Mouse (Mus musculus): ENCODE measurements around the gene Pdzd2. TPM values are rescaled to one million over a fixed set of nuclear protein-coding genes. Genes with fewer than 3 reads are reported as not detected.

Gene Pdzd2
- total and polyA plus RNA-seq, 2 experiments from 2014 or later = 15.9 to 40.6 TPM

DNA sequence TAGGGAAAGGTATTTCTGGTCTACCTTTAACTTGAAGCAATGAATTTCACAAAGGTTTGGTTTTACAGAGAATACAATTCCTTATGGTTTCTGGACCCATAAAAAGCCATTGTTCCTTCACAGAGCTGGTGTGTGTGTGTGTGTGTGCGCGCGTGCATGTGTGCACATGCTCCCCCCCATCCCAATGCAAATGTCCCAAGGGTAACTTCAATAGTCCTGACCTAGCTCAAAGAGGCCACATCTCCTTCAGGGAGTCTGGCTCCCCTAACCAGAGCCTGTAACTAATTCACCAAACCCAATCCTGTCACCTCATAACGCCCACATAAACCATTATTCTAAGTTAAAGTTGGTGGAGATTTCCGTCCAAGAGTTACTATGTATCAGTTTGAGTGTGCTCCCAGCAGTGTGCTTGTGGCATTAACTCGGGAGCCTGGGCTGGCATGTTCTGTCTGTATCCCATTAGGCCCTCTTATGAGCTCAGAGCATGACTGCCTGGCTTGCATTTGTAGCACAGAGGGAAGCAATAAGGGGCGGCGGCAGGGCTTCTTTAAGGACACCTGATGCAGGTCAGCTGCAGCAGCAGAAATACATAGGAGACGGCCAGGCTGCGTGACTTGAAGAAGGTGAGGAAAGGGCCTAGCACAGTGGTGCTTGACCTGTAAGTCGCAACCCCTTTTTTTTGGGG lies 200.0 kb downstream of the Pdzd2 start:
- Histone ChIP-seq H3K4me2 (ENCODE audit: low read depth, low read length) (no peak overlapping the region), H3K4me1 (ENCODE audit: insufficient read depth, low read length) (no peaks in the 10 kb centered on the region), H3K9ac (replicated peaks; ENCODE audit: low read length) (no peak overlapping the region), H3K9me3 (ENCODE audit: low read length) (no peaks in the 10 kb centered on the region), H3K36me3 (ENCODE audit: insufficient read depth, low read length) (no peaks in the 10 kb centered on the region), H3K27me3 (ENCODE audit: insufficient read depth, low read length) (no peaks in the 10 kb centered on the region), H3K4me3 (ENCODE audit: low read length) (no peak overlapping the region), H3K27ac (no peak overlapping the region)
- no peak for TF ChIP-seq CTCF (IDR thresholded peaks at IDR 0.05; ENCODE audit: low read depth)
- DNase-seq (ENCODE audit: low spot score) (no peak), ATAC-seq (no peak)
- 91% methylated on average over 11 of the region's 11 CpGs for WGBS

DNA sequence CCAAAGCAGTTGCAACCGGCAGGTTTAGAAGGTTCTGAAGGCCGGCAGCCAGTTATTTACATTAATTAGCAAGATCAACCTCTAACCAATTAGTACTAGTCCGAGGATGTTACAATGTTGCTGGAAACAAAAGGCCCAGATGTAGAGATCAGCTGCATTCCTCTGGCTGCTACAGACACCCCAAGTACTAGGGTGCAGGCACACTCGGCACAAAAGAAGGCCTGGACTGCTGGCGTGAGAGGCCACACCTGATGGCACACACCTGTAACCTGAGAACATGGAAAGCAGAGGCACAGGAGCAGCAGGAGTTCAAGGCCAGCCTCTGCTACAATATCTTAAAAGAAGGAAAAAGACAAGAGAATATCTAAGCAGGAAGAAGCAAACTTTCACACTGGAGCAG lies 206.5 kb downstream of the Pdzd2 start:
- WGBS = 75% methylated on average over 5 of the region's 5 CpGs
- no peaks in the 10 kb centered on the region for H3K27me3 ChIP-seq (ENCODE audit: insufficient read depth, low read length)
- no peak overlapping the region for H3K4me3 ChIP-seq (ENCODE audit: low read length)
- H3K27ac ChIP-seq = no peak overlapping the region
- H3K36me3 ChIP-seq (ENCODE audit: insufficient read depth, low read length) = no peaks in the 10 kb centered on the region
- H3K4me1 ChIP-seq (ENCODE audit: insufficient read depth, low read length) = no peaks in the 10 kb centered on the region
- TF ChIP-seq CTCF (IDR thresholded peaks at IDR 0.05; ENCODE audit: low read depth) = no peak
- H3K9ac ChIP-seq (replicated peaks; ENCODE audit: low read length) = no peak overlapping the region
- H3K9me3 ChIP-seq (ENCODE audit: low read length) = no peaks in the 10 kb centered on the region
- H3K4me2 ChIP-seq (ENCODE audit: low read depth, low read length) = no peak overlapping the region
- ATAC-seq = no peak
- no peak for DNase-seq (ENCODE audit: low spot score)

DNA sequence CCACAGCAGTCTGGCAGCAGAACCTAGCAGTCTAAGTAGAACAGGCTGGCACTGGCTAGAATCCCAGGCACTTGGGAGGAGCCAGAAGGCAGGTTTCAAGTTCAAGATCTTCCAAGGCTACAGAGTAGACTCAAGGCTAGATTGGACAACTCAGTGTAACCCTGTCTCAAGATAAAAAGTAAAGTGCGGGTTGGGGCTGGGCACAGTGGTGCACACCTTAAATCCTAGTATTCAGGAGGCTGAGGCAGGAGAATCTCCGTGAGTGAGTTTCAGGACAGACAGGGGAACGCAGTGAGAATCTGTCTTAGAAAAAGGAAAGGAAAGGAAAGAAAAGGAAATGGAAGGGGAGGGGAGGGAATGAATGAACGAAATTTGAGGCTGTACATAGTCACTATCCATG lies 207.2 kb downstream of the Pdzd2 start:
- H3K27ac ChIP-seq = no peak overlapping the region
- no peaks in the 10 kb centered on the region for H3K4me1 ChIP-seq (ENCODE audit: insufficient read depth, low read length)
- H3K36me3 ChIP-seq (ENCODE audit: insufficient read depth, low read length) = no peaks in the 10 kb centered on the region
- ATAC-seq (no peak), DNase-seq (ENCODE audit: low spot score) (no peak)
- H3K27me3 ChIP-seq (ENCODE audit: insufficient read depth, low read length) = no peaks in the 10 kb centered on the region
- H3K4me2 ChIP-seq (ENCODE audit: low read depth, low read length) = no peak overlapping the region
- 90% methylated on average over 4 of the region's 4 CpGs for WGBS
- no peak overlapping the region for H3K9ac ChIP-seq (replicated peaks; ENCODE audit: low read length)
- H3K9me3 ChIP-seq (ENCODE audit: low read length) = no peaks in the 10 kb centered on the region
- no peak for TF ChIP-seq CTCF (IDR thresholded peaks at IDR 0.05; ENCODE audit: low read depth)
- no peak overlapping the region for H3K4me3 ChIP-seq (ENCODE audit: low read length)

DNA sequence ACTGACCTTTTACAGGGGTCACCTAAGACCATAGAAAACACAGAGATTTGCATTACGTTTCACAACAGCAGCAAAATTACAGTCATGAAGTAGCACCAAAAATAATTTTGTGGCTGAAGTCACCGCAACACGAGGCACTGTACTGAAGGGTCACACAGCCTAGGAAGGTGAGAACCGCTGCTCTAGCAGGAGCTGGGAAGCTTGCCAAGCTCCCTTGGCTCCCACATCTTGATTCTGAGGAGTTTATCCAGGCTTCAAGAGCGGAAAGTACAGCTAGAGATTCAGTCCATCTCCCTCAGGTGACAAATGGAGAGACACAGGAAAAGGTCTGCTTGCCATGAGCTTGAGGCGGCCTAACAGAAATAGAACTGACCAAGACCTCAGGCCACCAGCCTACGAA lies 216.9 kb downstream of the Pdzd2 start:
- TF ChIP-seq CTCF (IDR thresholded peaks at IDR 0.05; ENCODE audit: low read depth) = no peak
- peaks cover 6% of the 10 kb centered on the region; the same call in 1 of the 2 replicates for H3K4me1 ChIP-seq (ENCODE audit: insufficient read depth, low read length)
- H3K9ac ChIP-seq (replicated peaks; ENCODE audit: low read length) = no peak overlapping the region
- WGBS = 75% methylated on average over 7 of the region's 7 CpGs
- H3K27me3 ChIP-seq (ENCODE audit: insufficient read depth, low read length) = no peaks in the 10 kb centered on the region
- H3K27ac ChIP-seq = no peak overlapping the region
- H3K36me3 ChIP-seq (ENCODE audit: insufficient read depth, low read length) = no peaks in the 10 kb centered on the region
- no peak for DNase-seq (ENCODE audit: low spot score)
- ATAC-seq = no peak
- no peak overlapping the region for H3K4me3 ChIP-seq (ENCODE audit: low read length)
- H3K9me3 ChIP-seq (ENCODE audit: low read length) = no peaks in the 10 kb centered on the region
- H3K4me2 ChIP-seq (ENCODE audit: low read depth, low read length) = no peak overlapping the region

DNA sequence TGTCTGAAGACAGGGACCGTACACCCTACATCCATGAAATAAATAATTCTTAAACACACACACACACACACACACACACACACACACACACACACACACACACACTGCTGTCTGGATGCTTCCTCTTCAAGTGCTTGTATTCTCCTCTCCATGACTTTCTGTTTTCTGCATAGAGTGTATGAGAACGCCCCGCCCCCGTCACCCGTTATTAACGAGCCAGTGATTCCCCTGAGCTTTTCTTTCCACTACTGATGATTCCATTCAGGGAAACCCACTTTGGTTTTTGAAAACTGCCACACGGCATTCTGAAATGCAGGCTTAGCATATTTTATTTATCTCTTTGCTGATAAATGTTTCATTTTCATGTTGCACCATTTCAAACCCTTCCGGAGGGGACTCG lies 219.4 kb downstream of the Pdzd2 start:
- peaks cover 9% of the 10 kb centered on the region; the same call in 1 of the 2 replicates for H3K4me1 ChIP-seq (ENCODE audit: insufficient read depth, low read length)
- 55% methylated on average over 9 of the region's 9 CpGs for WGBS
- H3K4me2 ChIP-seq (ENCODE audit: low read depth, low read length) = no peak overlapping the region
- no peak overlapping the region for H3K27ac ChIP-seq
- TF ChIP-seq CTCF (IDR thresholded peaks at IDR 0.05; ENCODE audit: low read depth) = no peak
- H3K4me3 ChIP-seq (ENCODE audit: low read length) = no peak overlapping the region
- no peaks in the 10 kb centered on the region for H3K36me3 ChIP-seq (ENCODE audit: insufficient read depth, low read length)
- H3K9me3 ChIP-seq (ENCODE audit: low read length) = no peaks in the 10 kb centered on the region
- peak; percentile 28 for DNase-seq (ENCODE audit: low spot score)
- H3K9ac ChIP-seq (replicated peaks; ENCODE audit: low read length) = no peak overlapping the region
- ATAC-seq = no peak; the same call in 1 of the 2 replicates
- no peaks in the 10 kb centered on the region for H3K27me3 ChIP-seq (ENCODE audit: insufficient read depth, low read length)

DNA sequence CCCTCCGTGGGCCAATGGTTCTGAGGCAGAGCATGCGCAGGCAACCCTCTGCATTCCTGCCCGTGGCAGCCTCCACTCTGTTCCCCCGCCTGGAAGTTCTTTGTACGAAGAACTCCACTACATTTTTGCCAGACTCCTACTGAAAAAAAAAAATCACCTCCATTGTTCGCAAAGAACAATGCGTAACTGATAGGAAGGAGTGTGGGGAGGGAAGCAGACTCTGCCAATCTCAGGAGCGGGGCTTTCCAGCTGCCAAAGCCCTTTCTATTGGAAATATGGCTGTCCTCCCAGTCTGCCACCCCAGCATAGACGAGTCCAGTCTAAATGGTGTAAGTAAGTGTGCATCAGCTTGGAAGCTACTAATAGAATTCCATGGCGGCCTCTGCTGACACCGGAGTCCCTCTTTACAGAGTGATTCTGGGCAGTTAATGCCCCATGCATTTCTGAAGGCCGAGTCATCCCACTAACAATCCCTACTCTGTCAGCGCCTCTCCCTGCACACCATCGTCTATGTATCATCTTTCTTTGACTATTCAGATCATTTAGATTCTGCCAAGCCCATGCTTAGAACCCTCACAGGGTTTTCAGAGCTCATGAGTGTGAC lies 221.3 kb downstream of the Pdzd2 start:
- ATAC-seq (peak; percentile 63), DNase-seq (ENCODE audit: low spot score) (peak; percentile 23)
- 0 out of 2 replicates have a peak overlapping the region, but pooled peaks have one; percentile 5 for H3K4me2 ChIP-seq (ENCODE audit: low read depth, low read length)
- no peak overlapping the region for H3K9ac ChIP-seq (replicated peaks; ENCODE audit: low read length)
- H3K27me3 ChIP-seq (ENCODE audit: insufficient read depth, low read length) = no peaks in the 10 kb centered on the region
- TF ChIP-seq CTCF (IDR thresholded peaks at IDR 0.05; ENCODE audit: low read depth) = no peak
- WGBS = 36% methylated on average over 14 of the region's 14 CpGs
- no peak overlapping the region for H3K4me3 ChIP-seq (ENCODE audit: low read length)
- H3K36me3 ChIP-seq (ENCODE audit: insufficient read depth, low read length) = no peaks in the 10 kb centered on the region
- peaks cover 9% of the 10 kb centered on the region; the same call in 1 of the 2 replicates for H3K4me1 ChIP-seq (ENCODE audit: insufficient read depth, low read length)
- no peak overlapping the region for H3K27ac ChIP-seq
- H3K9me3 ChIP-seq (ENCODE audit: low read length) = no peaks in the 10 kb centered on the region

DNA sequence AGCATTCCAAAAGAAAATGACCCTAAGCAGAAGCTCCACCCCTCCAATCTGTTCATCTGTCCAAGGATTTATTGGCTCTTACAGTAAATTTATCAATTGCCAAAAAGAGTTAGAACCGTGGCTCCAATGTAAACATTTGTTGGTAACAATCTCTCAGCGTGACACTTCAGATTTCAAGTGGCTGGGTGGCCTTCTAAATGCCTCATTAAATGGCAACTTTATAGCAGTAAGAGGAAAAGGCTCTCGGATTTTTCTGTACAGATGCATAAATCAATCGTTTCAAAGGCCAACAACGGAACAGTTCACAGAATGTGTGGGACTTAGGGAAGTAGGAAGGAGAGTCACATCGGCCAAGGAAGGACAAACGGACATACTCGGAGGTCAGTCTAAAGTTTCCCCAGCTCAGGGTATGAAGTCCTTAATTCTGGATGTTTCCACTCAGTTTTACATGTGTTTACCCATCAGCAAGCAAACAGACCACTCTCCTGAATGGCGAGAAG lies 222.4 kb downstream of the Pdzd2 start:
- TF ChIP-seq CTCF (IDR thresholded peaks at IDR 0.05; ENCODE audit: low read depth) = no peak
- DNase-seq (ENCODE audit: low spot score) = no peak
- no peak overlapping the region for H3K4me2 ChIP-seq (ENCODE audit: low read depth, low read length)
- ATAC-seq = no peak
- H3K27ac ChIP-seq = no peak overlapping the region
- H3K36me3 ChIP-seq (ENCODE audit: insufficient read depth, low read length) = no peaks in the 10 kb centered on the region
- peaks cover 9% of the 10 kb centered on the region; the same call in 1 of the 2 replicates for H3K4me1 ChIP-seq (ENCODE audit: insufficient read depth, low read length)
- 78% methylated on average over 9 of the region's 9 CpGs for WGBS
- H3K27me3 ChIP-seq (ENCODE audit: insufficient read depth, low read length) = no peaks in the 10 kb centered on the region
- no peak overlapping the region for H3K9ac ChIP-seq (replicated peaks; ENCODE audit: low read length)
- H3K4me3 ChIP-seq (ENCODE audit: low read length) = no peak overlapping the region
- no peaks in the 10 kb centered on the region for H3K9me3 ChIP-seq (ENCODE audit: low read length)
